Mouse (Mus musculus) neural tube, postnatal 0 days (tissue): ENCODE measurements around the gene Bsn. TPM values are rescaled to one million over a fixed set of nuclear protein-coding genes. Genes with fewer than 3 reads are reported as not detected.

Experiments
- microRNA-seq: library from miRNA; unstranded; fragments of <30 nt; microRNA quantifications from one replicate; pipeline ENCODE4, GENCODE M21; 2016
- polyA plus RNA-seq: library from polyadenylated mRNA; unstranded; fragments of >200 nt; fragmentation: Nextera tagmentation; extraction: Ambion mirVana; gene quantifications from 2 replicates; pipeline ENCODE4 v1.2.1, GENCODE M21; 2015

Bsn gene
- polyA plus RNA-seq: 8.2 and 11.6 TPM in 2 replicates

GRCm38 (mm10) chr9:108189787-108190679 lies at the start of gene Bsn:
TSS of gene Bsn (minus strand) at chr9:108190384.

GRCm38 (mm10) chr9:108094184-108094941 lies 95.8 kb downstream of the Bsn start, which contains the start of gene Apeh:
TSS of gene Apeh (minus strand) at chr9:108094606.

GRCm38 (mm10) chr9:108082988-108083431 lies 107.2 kb downstream of the Bsn start, which contains the start of gene Rnf123:
TSS of gene Rnf123 (minus strand) at chr9:108083346.

GRCm38 (mm10) chr9:108080168-108080567 lies 110.0 kb downstream of the Bsn start, which contains the start of gene Mst1:
TSS of gene Mst1 (plus strand) at chr9:108080436.

GRCm38 (mm10) chr9:108052885-108053664 lies 137.1 kb downstream of the Bsn start, which contains the start of gene Amigo3:
TSS of gene Amigo3 (plus strand) at chr9:108053159.

GRCm38 (mm10) chr9:108049016-108049455 lies 141.1 kb downstream of the Bsn start, which contains the start of gene Gmppb:
TSS of gene Gmppb (plus strand) at chr9:108049242.

Small RNA genes lying within 50 kb of the gene (microRNA-seq; reads per million reads assigned to microRNA genes)
- gene Gm47303 (not detected), gene Mir7088 (not detected)

Other genes starting within 250 kb of the Bsn start
- gene Traip, start 240.2 kb downstream of the Bsn start, polyA plus RNA-seq: 5.1 and 7.6 TPM in 2 replicates
- 8.6 and 10.5 TPM in 2 replicates for gene Uba7, start 214.9 kb downstream of the Bsn start, polyA plus RNA-seq
- gene Gm20661, start 207.3 kb downstream of the Bsn start, polyA plus RNA-seq: 0.36 and 0.93 TPM in 2 replicates
- 19.8 and 20.4 TPM in 2 replicates for gene Inka1, start 204.5 kb downstream of the Bsn start, polyA plus RNA-seq
- 1.2 and 2.5 TPM in 2 replicates for gene Cdhr4, start 197.9 kb downstream of the Bsn start, polyA plus RNA-seq
- 0.74 and 0.92 TPM in 2 replicates for gene Gm20662, start 194.0 kb downstream of the Bsn start, polyA plus RNA-seq
- gene Ip6k1, start 187.9 kb downstream of the Bsn start, polyA plus RNA-seq: 76.1 and 83.1 TPM in 2 replicates
- gene Gmppb, start 141.1 kb downstream of the Bsn start, polyA plus RNA-seq: 21.2 and 23.7 TPM in 2 replicates
- 1.9 and 2.3 TPM in 2 replicates for gene Amigo3, start 137.2 kb downstream of the Bsn start, polyA plus RNA-seq
- gene Mst1, start 109.9 kb downstream of the Bsn start, polyA plus RNA-seq: 0.25 TPM in 1 of 2 replicates, not detected in the other
- gene Rnf123, start 107.0 kb downstream of the Bsn start, polyA plus RNA-seq: 32.1 and 42.2 TPM in 2 replicates
- 43.7 and 50.4 TPM in 2 replicates for gene Apeh, start 95.8 kb downstream of the Bsn start, polyA plus RNA-seq
- 74.1 and 75.7 TPM in 2 replicates for gene Dag1, start 73.6 kb upstream of the Bsn start, polyA plus RNA-seq
- 112 and 121 TPM in 2 replicates for gene Nicn1, start 100.0 kb upstream of the Bsn start, polyA plus RNA-seq
- gene Amt, start 106.5 kb upstream of the Bsn start, polyA plus RNA-seq: 30.6 and 33.3 TPM in 2 replicates
- gene Rhoa, start 115.7 kb upstream of the Bsn start, polyA plus RNA-seq: 249 and 260 TPM in 2 replicates
- 69.9 and 77.0 TPM in 2 replicates for gene Tcta, start 115.8 kb upstream of the Bsn start, polyA plus RNA-seq
- gene Gpx1, start 148.5 kb upstream of the Bsn start, polyA plus RNA-seq: 433 and 522 TPM in 2 replicates
- gene Usp4, start 157.5 kb upstream of the Bsn start, polyA plus RNA-seq: 72.1 and 82.6 TPM in 2 replicates
- 0.32 and 1.1 TPM in 2 replicates for gene 1700102P08Rik, start 202.4 kb upstream of the Bsn start, polyA plus RNA-seq
- gene Ccdc36, start 238.1 kb upstream of the Bsn start, polyA plus RNA-seq: 1.4 and 1.6 TPM in 2 replicates
- not detected in 2 replicates for gene BC048562, start 246.1 kb upstream of the Bsn start, polyA plus RNA-seq